Mouse (Mus musculus): Measurements from ENCODE around the gene Parp3. TPM values are rescaled to one million over a fixed set of nuclear protein-coding genes. Genes with fewer than 3 reads are reported as not detected.

Parp3 gene
- polyA plus RNA-seq, 1 experiment from 2014 or later = 2.7 TPM

- Histone ChIP-seq H3K4me1 (ENCODE audit: control insufficient read depth, insufficient read depth, low read length) (peaks cover 20% of the 10 kb centered on the region), H3K27ac (ENCODE audit: low read depth, low read length) (no peak overlapping the region), H3K4me3 (ENCODE audit: low read length) (no peak overlapping the region), H3K4me2 (replicated peaks; ENCODE audit: low read depth, low read length) (no peak overlapping the region), H3K9me3 (ENCODE audit: control insufficient read depth, low read length) (no peaks in the 10 kb centered on the region), H3K9ac (ENCODE audit: low read depth, low read length) (no peak overlapping the region), H3K27me3 (ENCODE audit: control insufficient read depth, insufficient read depth, low read length) (no peaks in the 10 kb centered on the region), H3K36me3 (ENCODE audit: control insufficient read depth, insufficient read depth, low read length) (peaks cover 39% of the 10 kb centered on the region)
- no peak for ATAC-seq (ENCODE audit: low FRiP score, low TSS enrichment)
- WGBS = 84% methylated on average over 21 of the region's 21 CpGs
Observed at GRCm38 (mm10) chr9:106463122-106464063, 13.4 kb downstream of the Parp3 start.

- WGBS = 91% methylated on average over 12 of the region's 12 CpGs
Observed at GRCm38 (mm10) chr9:106462430-106462800, 14.3 kb downstream of the Parp3 start.

GRCm38 (mm10) chr9:106461641-106462429 lies 14.9 kb downstream of the Parp3 start:
- no peak overlapping the region for H3K4me3 ChIP-seq (ENCODE audit: low read length)
- H3K4me1 ChIP-seq (ENCODE audit: control insufficient read depth, insufficient read depth, low read length) = peaks cover 33% of the 10 kb centered on the region
- H3K9ac ChIP-seq (ENCODE audit: low read depth, low read length) = no peak overlapping the region
- ATAC-seq (ENCODE audit: low FRiP score, low TSS enrichment) = no peak
- H3K36me3 ChIP-seq (ENCODE audit: control insufficient read depth, insufficient read depth, low read length) = peaks cover 43% of the 10 kb centered on the region
- H3K27me3 ChIP-seq (ENCODE audit: control insufficient read depth, insufficient read depth, low read length) = no peaks in the 10 kb centered on the region
- no peak overlapping the region for H3K4me2 ChIP-seq (replicated peaks; ENCODE audit: low read depth, low read length)
- WGBS = 76% methylated on average over 16 of the region's 16 CpGs
- H3K27ac ChIP-seq (ENCODE audit: low read depth, low read length) = no peak overlapping the region
- no peaks in the 10 kb centered on the region for H3K9me3 ChIP-seq (ENCODE audit: control insufficient read depth, low read length)

More at GRCm38 (mm10) chr9:106462430-106462800, 14.3 kb downstream of the Parp3 start:
- Histone ChIP-seq H3K9ac (ENCODE audit: low read depth, low read length) (no peak overlapping the region), H3K4me2 (replicated peaks; ENCODE audit: low read depth, low read length) (no peak overlapping the region), H3K27me3 (ENCODE audit: control insufficient read depth, insufficient read depth, low read length) (no peaks in the 10 kb centered on the region), H3K27ac (ENCODE audit: low read depth, low read length) (no peak overlapping the region), H3K4me1 (ENCODE audit: control insufficient read depth, insufficient read depth, low read length) (peaks cover 27% of the 10 kb centered on the region), H3K9me3 (ENCODE audit: control insufficient read depth, low read length) (no peaks in the 10 kb centered on the region), H3K4me3 (ENCODE audit: low read length) (no peak overlapping the region), H3K36me3 (ENCODE audit: control insufficient read depth, insufficient read depth, low read length) (peaks cover 43% of the 10 kb centered on the region)
- no peak for ATAC-seq (ENCODE audit: low FRiP score, low TSS enrichment)

GRCm38 (mm10) chr9:106461026-106461415 lies 15.7 kb downstream of the Parp3 start:
- Histone ChIP-seq H3K4me3 (ENCODE audit: low read length) (no peak overlapping the region), H3K9me3 (ENCODE audit: control insufficient read depth, low read length) (no peaks in the 10 kb centered on the region), H3K9ac (ENCODE audit: low read depth, low read length) (no peak overlapping the region), H3K4me1 (ENCODE audit: control insufficient read depth, insufficient read depth, low read length) (peaks cover 41% of the 10 kb centered on the region), H3K27me3 (ENCODE audit: control insufficient read depth, insufficient read depth, low read length) (no peaks in the 10 kb centered on the region), H3K36me3 (ENCODE audit: control insufficient read depth, insufficient read depth, low read length) (peaks cover 43% of the 10 kb centered on the region), H3K4me2 (replicated peaks; ENCODE audit: low read depth, low read length) (no peak overlapping the region), H3K27ac (ENCODE audit: low read depth, low read length) (peak overlapping the region; percentile 52; the same call in 1 of the 2 replicates)
- 75% methylated on average over 9 of the region's 9 CpGs for WGBS
- ATAC-seq (ENCODE audit: low FRiP score, low TSS enrichment) = no peak

GRCm38 (mm10) chr9:106460401-106461025 lies 16.2 kb downstream of the Parp3 start:
- peak overlapping the region; percentile 52; the same call in 1 of the 2 replicates for H3K27ac ChIP-seq (ENCODE audit: low read depth, low read length)

GRCm38 (mm10) chr9:106459946-106460345 lies 16.8 kb downstream of the Parp3 start:
- Histone ChIP-seq H3K4me3 (ENCODE audit: low read length) (no peak overlapping the region), H3K9me3 (ENCODE audit: control insufficient read depth, low read length) (no peaks in the 10 kb centered on the region), H3K36me3 (ENCODE audit: control insufficient read depth, insufficient read depth, low read length) (peaks cover 43% of the 10 kb centered on the region), H3K9ac (ENCODE audit: low read depth, low read length) (peak overlapping the region; percentile 28; the same call in 1 of the 2 replicates), H3K27me3 (ENCODE audit: control insufficient read depth, insufficient read depth, low read length) (no peaks in the 10 kb centered on the region), H3K4me1 (ENCODE audit: control insufficient read depth, insufficient read depth, low read length) (peaks cover 44% of the 10 kb centered on the region), H3K4me2 (replicated peaks; ENCODE audit: low read depth, low read length) (peak overlapping the region; percentile 15; the same call in 1 of the 2 replicates), H3K27ac (ENCODE audit: low read depth, low read length) (peak overlapping the region; percentile 52; the same call in 1 of the 2 replicates)
- no peak for ATAC-seq (ENCODE audit: low FRiP score, low TSS enrichment)
- 43% methylated on average over 15 of the region's 15 CpGs for WGBS

More at GRCm38 (mm10) chr9:106460401-106461025, 16.2 kb downstream of the Parp3 start:
- Histone ChIP-seq H3K4me3 (ENCODE audit: low read length) (no peak overlapping the region), H3K36me3 (ENCODE audit: control insufficient read depth, insufficient read depth, low read length) (peaks cover 43% of the 10 kb centered on the region), H3K9me3 (ENCODE audit: control insufficient read depth, low read length) (no peaks in the 10 kb centered on the region), H3K4me1 (ENCODE audit: control insufficient read depth, insufficient read depth, low read length) (peaks cover 44% of the 10 kb centered on the region), H3K4me2 (replicated peaks; ENCODE audit: low read depth, low read length) (no peak overlapping the region; the same call in 1 of the 2 replicates), H3K27me3 (ENCODE audit: control insufficient read depth, insufficient read depth, low read length) (no peaks in the 10 kb centered on the region), H3K9ac (ENCODE audit: low read depth, low read length) (peak overlapping the region; percentile 28; the same call in 1 of the 2 replicates)
- ATAC-seq (ENCODE audit: low FRiP score, low TSS enrichment) = 0 out of 2 replicates have a peak, but pooled peaks have one; percentile 3
- WGBS = 45% methylated on average over 18 of the region's 18 CpGs

GRCm38 (mm10) chr9:106457920-106458319 lies 18.8 kb downstream of the Parp3 start:
- Histone ChIP-seq H3K4me3 (ENCODE audit: low read length) (no peak overlapping the region), H3K9ac (ENCODE audit: low read depth, low read length) (no peak overlapping the region), H3K27ac (ENCODE audit: low read depth, low read length) (no peak overlapping the region), H3K4me2 (replicated peaks; ENCODE audit: low read depth, low read length) (no peak overlapping the region), H3K9me3 (ENCODE audit: control insufficient read depth, low read length) (no peaks in the 10 kb centered on the region), H3K4me1 (ENCODE audit: control insufficient read depth, insufficient read depth, low read length) (peaks cover 49% of the 10 kb centered on the region), H3K36me3 (ENCODE audit: control insufficient read depth, insufficient read depth, low read length) (peaks cover 34% of the 10 kb centered on the region), H3K27me3 (ENCODE audit: control insufficient read depth, insufficient read depth, low read length) (no peaks in the 10 kb centered on the region)
- no peak for ATAC-seq (ENCODE audit: low FRiP score, low TSS enrichment)
- WGBS = 70% methylated on average over 5 of the region's 5 CpGs

- Histone ChIP-seq H3K4me3 (ENCODE audit: low read length) (no peak overlapping the region), H3K4me1 (ENCODE audit: control insufficient read depth, insufficient read depth, low read length) (peaks cover 56% of the 10 kb centered on the region)
- WGBS = 45% methylated on average over 9 of the region's 9 CpGs
Observed at GRCm38 (mm10) chr9:106457163-106457559, 19.6 kb downstream of the Parp3 start.

More at GRCm38 (mm10) chr9:106457163-106457559, 19.6 kb downstream of the Parp3 start:
- Histone ChIP-seq H3K27ac (ENCODE audit: low read depth, low read length) (peak overlapping the region; percentile 90), H3K9me3 (ENCODE audit: control insufficient read depth, low read length) (no peaks in the 10 kb centered on the region), H3K9ac (ENCODE audit: low read depth, low read length) (peak overlapping the region; percentile 82; the same call in 1 of the 2 replicates), H3K27me3 (ENCODE audit: control insufficient read depth, insufficient read depth, low read length) (no peaks in the 10 kb centered on the region), H3K36me3 (ENCODE audit: control insufficient read depth, insufficient read depth, low read length) (peaks cover 29% of the 10 kb centered on the region), H3K4me2 (replicated peaks; ENCODE audit: low read depth, low read length) (peak overlapping the region; percentile 96; the same call in 1 of the 2 replicates)
- ATAC-seq (ENCODE audit: low FRiP score, low TSS enrichment) = no peak
